Mouse (Mus musculus) left cerebral cortex, postnatal 14 days (tissue): ENCODE measurements around the gene Plekhg6. TPM values are rescaled to one million over a fixed set of nuclear protein-coding genes. Genes with fewer than 3 reads are reported as not detected.

Experiments used
- DNase-seq, 2 experiments: peaks; one replicate each; pipeline ENCODE4 v3.0.0; 2021 to 2022; ENCODE audit warnings: low spot score in 2 of 2, mixed read lengths in 1 of 2
- intact Hi-C: fragments of 180-260 bp; cut with DNase I; formaldehyde crosslinking; loops from one replicate; pipeline ENCODE4 v1.15.1; 2025
- total RNA-seq, 2 experiments: library from RNA; stranded (reverse); gene quantifications; 2 replicates each; pipeline ENCODE4 v1.2.3; 2021

Gene Plekhg6
- total RNA-seq, 2 experiments from 2014 or later: 0.13 to 0.30 TPM

DNA sequence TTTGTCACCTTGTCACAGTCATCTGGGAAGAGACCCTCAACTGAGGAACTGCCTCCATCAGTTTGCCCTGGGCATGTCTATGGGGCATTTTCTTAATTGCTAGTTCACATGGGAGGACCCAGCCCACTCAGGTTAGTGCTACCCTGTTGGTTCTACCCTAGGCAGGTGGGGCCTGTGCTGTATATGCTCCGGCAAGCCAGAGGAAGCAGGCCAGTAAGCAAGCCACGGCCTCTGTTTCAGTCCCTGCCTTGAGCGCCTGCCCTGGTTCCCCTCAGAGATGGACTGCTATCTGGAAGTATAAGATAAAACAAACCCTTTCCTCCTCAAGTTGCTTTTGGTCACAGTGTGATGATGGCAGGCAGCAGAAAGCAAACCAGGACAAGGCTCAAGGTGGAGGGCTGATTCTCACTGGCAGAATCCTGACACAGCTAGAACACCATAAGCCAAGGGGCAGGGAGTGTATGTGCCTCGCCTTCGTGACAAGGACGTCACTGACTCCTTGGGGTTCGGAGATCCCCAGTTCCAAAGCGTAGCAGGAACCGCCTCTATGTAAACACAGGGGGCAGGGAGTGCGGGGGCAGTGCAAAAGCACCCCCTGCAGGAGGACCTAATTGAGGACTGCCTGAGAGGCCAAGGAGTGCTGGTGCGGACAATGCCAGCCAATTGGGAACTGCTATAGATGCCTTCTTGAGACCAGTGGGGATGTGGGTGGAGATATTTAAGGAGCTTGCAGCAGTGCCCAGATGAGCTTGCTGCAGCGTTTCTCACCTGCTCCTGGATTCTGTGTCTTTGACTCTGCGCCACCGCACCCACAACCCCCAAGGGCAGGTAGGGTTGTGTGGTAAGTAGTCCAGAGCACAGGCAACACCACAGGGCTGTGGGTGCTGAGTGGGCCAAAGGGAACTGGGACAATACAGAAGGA is 25.1 kb upstream of the Plekhg6 start:
- intact Hi-C loops: no loop called here
- DNase-seq: peak in 1 of 2 experiments; percentile 18

DNA sequence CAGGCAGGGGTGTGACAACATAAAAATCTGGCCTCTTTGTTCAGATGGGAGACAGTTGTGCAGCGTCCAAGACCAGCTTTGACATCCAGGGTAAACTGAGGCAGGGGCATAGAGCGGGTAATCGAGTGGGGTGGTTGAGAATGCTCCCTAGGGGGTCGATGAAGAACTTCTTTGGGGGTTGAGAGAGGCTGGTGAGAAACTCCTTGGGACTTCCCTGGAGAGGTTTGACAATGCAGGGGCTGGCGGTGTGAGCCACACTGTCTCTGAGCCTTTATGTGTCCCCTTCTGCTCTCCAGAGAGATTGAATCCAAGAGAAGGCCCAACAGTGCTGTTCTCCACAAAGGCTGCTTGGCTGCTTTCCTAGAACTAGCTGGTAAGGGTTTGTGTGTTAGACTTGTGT is 9.3 kb upstream of the Plekhg6 start:
- intact Hi-C loops: no loop called here
- DNase-seq: no peak

DNA sequence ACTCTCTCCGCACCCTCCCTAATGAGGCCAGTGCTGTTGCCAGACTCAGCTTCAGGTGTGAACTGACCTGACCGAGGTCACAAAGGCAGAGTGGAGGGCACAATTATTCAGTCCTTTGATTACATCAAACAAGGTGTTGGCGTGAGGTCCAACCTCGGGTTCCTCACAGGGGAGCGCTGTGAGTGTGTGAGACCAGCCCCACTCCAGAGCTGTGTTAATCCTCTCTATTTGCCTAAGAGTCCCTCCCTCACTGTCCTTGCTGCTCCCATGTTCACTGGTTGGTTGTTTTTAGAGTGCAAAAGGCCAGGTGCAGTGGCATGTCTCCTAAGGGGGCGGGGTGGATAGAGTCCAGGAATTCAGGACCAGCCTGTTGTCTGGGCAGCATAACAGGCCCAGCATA is 5.5 kb upstream of the Plekhg6 start:
- no peak for DNase-seq
- intact Hi-C loops: no loop called here

GRCm38 (mm10) chr6:125385066-125385974 is 4.7 kb upstream of the Plekhg6 start:
- intact Hi-C loops: no loop called here
- peak in 1 of 2 experiments; percentile 35 for DNase-seq

GRCm38 (mm10) chr6:125382024-125382423 is 1.4 kb upstream of the Plekhg6 start:
- intact Hi-C loops: no loop called here
- no peak for DNase-seq

DNA sequence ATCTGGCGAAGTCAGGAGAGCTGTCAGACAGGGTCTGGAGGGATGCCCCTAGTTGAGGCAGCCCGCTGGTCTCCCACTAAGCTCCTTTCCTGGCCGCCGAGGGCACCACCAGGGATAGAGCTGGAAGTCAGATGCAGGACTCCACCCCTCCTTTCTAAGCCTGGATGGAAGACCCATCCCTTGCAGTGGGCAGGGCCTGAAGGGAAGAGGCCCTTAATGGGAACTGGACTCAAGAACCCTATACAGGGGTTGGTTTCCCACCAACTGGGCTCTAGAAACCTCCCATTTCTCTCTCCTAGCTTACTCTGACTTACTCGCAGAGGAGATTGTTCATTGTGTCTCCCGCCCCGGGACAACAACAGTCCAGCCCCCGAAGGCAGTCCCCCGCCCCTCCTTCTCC is 812 bp downstream of the Plekhg6 start:
- no peak for DNase-seq
- intact Hi-C loops: no loop called here

DNA sequence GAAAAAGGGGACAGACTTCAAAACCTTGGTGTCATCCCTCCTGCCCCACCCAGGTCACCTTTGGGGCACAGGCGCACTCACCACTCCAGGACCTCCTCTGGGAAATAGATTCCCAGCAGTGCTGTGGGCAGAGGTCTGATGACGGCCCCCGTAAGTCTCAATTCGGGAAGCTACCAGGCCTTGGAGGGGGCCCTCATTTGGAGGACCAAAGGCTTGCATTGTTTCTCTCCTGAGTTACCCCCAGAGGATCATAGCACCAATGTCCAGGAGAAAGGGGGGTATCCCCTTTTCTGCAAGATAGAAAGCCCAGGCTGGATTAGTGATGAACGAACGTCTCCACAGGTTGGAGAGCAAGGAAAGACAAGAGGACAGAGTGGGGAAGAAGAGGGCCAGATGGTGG is 2.0 kb downstream of the Plekhg6 start:
- no peak for DNase-seq
- intact Hi-C loops: no loop called here

- no peak for DNase-seq
- intact Hi-C loops: no loop called here
These were observed 2.8 kb downstream of the Plekhg6 start for GRCm38 (mm10) chr6:125377582-125378451.

DNA sequence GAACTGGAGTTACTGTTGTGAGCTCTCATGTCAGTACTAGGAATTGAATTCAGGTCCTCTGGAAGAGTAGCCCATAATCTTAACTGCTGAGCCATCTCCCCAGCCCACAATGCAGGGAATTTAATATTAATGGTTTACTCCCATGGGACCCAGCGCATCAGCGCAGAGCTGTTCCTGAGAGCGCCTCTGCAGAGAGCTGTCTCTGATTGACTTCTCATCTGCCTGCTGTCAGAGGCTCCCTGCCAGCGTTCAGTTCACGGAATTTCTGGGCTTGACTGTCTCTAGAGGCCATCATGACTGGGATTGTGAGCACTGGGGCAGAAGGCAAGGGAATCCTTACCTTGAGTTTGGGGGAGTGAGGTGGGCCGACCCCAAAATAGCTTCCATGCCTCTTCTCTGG is 3.6 kb downstream of the Plekhg6 start:
- intact Hi-C loops: no loop called here
- no peak for DNase-seq

DNA sequence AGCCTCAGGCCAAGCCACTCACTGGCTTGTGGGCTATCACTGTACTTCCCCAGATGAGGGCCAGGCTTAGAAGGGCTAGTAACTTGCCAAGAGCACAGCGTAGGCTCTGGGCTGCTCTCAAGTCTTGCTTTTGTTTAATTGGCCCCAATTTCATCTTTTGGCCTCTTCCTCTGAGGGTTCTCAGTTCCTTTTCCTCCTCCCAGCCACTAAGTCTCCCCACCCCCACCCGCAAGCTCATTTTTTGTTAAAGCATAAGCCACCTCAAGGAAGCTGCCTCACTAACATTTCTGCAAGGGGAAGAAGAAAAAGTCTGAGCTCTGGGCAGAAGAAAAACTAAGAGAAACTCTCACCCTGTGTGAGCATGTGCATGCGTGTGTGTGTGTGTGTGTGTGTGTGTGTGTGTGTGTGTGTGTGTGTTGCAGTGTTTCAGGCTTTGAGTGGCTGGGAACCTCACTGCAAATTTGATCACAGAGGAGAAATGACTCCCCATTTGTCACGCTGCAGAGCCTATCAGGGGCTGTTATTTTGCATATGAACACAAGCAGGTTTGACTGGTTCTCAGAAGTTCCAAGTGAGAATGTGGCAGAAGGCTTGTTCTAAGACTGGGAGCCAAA is 12.7 kb downstream of the Plekhg6 start:
- no peak for DNase-seq
- intact Hi-C loops: no loop called here

DNA sequence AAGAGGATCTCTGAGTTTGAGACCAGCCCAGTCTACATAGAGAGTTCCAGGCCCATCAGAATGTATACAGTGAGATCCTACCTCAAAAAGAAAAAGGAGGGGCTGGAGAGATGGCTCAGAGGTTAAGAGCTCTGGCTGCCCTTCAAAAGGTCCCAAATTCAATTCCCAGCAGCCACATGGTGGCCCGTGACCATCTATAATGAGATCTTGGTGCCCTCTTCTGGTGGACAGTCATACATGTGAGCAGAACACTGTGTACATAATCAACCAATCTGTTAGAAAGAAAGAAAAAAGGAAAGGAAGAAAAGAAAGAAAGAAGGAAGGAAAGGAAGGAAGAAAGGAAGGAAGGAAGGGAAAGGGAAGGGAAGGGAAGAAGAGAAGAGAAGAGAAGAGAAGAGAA is 14.5 kb downstream of the Plekhg6 start:
- intact Hi-C loops: no loop called here
- no peak for DNase-seq

DNA sequence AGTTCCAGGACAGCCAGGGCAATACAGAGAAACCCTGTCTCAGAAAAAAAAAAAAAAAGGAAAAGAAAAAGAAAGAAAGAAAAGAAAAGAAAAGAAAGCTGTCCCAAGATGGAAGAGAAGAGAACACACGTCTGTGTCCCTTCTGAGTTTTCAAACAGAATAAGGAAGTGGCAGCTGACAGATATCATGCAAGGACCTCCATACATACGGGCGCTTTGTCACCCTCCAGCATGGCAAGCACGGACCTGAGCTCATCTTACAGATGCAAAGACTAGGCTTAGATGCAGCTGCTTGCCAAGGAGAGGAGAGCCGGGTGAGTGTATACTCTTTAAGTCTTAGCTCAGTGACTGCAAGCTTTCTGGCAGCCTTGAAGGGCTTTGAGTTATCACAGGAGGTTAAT is 15.1 kb downstream of the Plekhg6 start:
- no peak for DNase-seq
- intact Hi-C loops: loop anchor here (2.0 kb wide), 1 partner anchor 91 kb away; no protein-coding TSS in a partner anchor

- DNase-seq: no peak
- intact Hi-C loops: loop anchor here (2.0 to 5.0 kb wide), 2 partner anchors 37 to 90 kb away; no protein-coding TSS in a partner anchor
These were observed 16.1 kb downstream of the Plekhg6 start for GRCm38 (mm10) chr6:125364448-125364847.

GRCm38 (mm10) chr6:125363451-125364242 is 16.9 kb downstream of the Plekhg6 start:
- no peak for DNase-seq
- intact Hi-C loops: loop anchor here (2.0 to 5.0 kb wide), 2 partner anchors 36 to 89 kb away; no protein-coding TSS in a partner anchor

- intact Hi-C loops: loop anchor here (5.0 kb wide), 1 partner anchor 36 kb away; no protein-coding TSS in a partner anchor
- no peak for DNase-seq
These were observed 17.6 kb downstream of the Plekhg6 start for GRCm38 (mm10) chr6:125363021-125363420.

- intact Hi-C loops: loop anchor here (5.0 kb wide), 1 partner anchor 34 kb away; no protein-coding TSS in a partner anchor
- peak; percentile 61 to 86 for DNase-seq
These were observed 18.9 kb downstream of the Plekhg6 start for GRCm38 (mm10) chr6:125361467-125362291.

DNA sequence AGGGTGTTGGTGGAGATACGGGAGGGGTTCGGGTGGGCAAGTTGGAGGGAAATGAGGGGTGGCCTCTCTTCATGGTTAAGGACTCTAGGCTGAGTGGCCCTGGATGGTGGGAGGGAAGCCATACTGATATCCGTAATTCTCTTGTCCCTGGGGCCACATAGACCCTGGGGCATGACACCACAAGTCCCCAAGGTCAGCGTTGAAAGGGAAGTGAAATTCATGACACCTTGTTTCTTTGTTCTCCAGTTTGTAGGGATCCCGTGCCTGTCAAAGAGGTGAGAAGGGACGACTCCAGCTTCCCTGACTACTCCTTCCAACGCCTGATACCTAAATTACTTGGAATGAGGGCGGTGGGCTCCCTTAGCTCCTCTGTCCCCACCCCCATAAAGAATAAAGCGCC is 19.7 kb downstream of the Plekhg6 start:
- no peak for DNase-seq
- intact Hi-C loops: loop anchor here (5.0 kb wide), 1 partner anchor 34 kb away; no protein-coding TSS in a partner anchor
